Mouse (Mus musculus): ENCODE data around the gene Gmpr2. TPM values are rescaled to one million over a fixed set of nuclear protein-coding genes. Genes with fewer than 3 reads are reported as not detected.

Gmpr2 gene
- 36.8 and 39.1 TPM in 2 replicates for polyA plus RNA-seq (2016; fragmentation: Nextera tagmentation; extraction: Ambion mirVana)

DNA sequence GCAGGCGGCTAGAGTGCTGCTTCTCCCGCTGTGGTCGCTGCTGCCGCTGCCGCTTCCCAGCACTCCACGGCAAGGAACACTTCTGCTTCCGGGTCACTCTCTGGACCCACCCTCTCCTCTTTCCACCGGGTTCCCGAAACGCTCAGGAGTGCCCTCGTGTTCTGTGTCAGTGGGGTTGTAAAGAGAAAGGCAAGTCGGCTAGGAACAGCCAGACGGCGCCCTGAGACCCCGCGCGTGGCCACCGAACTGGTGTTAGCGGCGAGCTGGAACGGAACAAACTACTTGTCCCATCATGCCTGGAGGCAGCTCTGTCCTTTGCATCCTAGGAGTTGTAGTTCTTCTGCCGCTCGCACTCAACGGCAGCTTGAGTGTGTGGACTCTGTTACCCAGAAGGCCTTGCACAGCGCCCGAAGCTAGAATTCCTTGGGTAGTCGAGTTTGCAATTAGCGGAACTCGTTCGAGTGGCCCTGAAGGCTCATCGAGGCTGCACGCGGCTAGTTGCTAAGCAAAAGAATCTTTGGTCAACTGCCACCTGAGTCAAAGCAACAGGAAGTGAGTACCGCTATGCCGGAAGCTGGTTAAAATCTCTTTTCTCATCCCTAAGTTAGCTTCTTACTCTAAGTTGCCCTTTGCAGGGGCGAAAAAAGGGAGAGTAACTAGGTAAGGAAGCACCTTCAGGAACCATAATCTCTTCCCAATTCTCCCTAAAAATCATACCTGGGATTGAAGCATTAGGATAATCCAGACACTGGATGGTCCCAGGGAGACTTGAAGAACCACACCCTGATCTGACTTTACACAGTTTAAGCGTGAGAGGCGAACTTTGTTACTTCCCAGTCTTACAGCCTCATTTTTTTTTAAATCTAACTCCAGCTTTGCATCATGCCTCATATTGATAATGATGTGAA is at the start of gene Gmpr2, which contains the start of gene Nedd8:
TSS of gene Gmpr2 (plus strand) at position 109 of the 908 bp plus-strand sequence.
TSS of gene Nedd8 (minus strand) at position 292 of the 908 bp plus-strand sequence.
- Histone ChIP-seq H3K9ac (peak within 1 kb of the TSS; percentile 85), H3K9me3 (replicated peaks) (no peaks in the 10 kb centered on the region), H3K4me3 (peak within 1 kb of the TSS; percentile 85), H3K27me3 (replicated peaks) (no peaks in the 10 kb centered on the region), H3K36me3 (peaks cover 39% of the 10 kb centered on the region), H3K27ac (peak within 1 kb of the TSS; percentile 90), H3K4me2 (peak within 1 kb of the TSS; percentile 83), H3K4me1 (peaks cover 38% of the 10 kb centered on the region)
- peak; percentile 98 for ATAC-seq
- WGBS (ENCODE audit: insufficient replicate concordance): under 1% methylated on average over 38 of the region's 38 CpGs

- Histone ChIP-seq H3K4me2 (no peak overlapping the region), H3K4me3 (no peak overlapping the region)
- ATAC-seq: peak; percentile 40; the same call in 1 of the 2 replicates
These were observed 43.5 kb upstream of the Gmpr2 start for GRCm38 (mm10) chr14:55628077-55628827.

GRCm38 (mm10) chr14:55629312-55629711 is 42.4 kb upstream of the Gmpr2 start:
- H3K4me3 ChIP-seq: no peak overlapping the region
- no peak overlapping the region for H3K9ac ChIP-seq
- no peak overlapping the region for H3K4me2 ChIP-seq
- H3K9me3 ChIP-seq (replicated peaks): no peaks in the 10 kb centered on the region
- no peak for ATAC-seq
- no peak overlapping the region for H3K27ac ChIP-seq
- H3K4me1 ChIP-seq: peaks cover 30% of the 10 kb centered on the region
- no peaks in the 10 kb centered on the region for H3K27me3 ChIP-seq (replicated peaks)
- H3K36me3 ChIP-seq: peaks cover 100% of the 10 kb centered on the region
- WGBS (ENCODE audit: insufficient replicate concordance): 39% methylated on average over 5 of the region's 5 CpGs

More at GRCm38 (mm10) chr14:55628077-55628827, 43.5 kb upstream of the Gmpr2 start:
- no peaks in the 10 kb centered on the region for H3K9me3 ChIP-seq (replicated peaks)
- peaks cover 97% of the 10 kb centered on the region for H3K36me3 ChIP-seq
- peaks cover 25% of the 10 kb centered on the region for H3K4me1 ChIP-seq
- H3K27me3 ChIP-seq (replicated peaks): no peaks in the 10 kb centered on the region
- no peak overlapping the region for H3K27ac ChIP-seq
- no peak overlapping the region for H3K9ac ChIP-seq
- 78% methylated on average over 27 of the region's 27 CpGs for WGBS (ENCODE audit: insufficient replicate concordance)

GRCm38 (mm10) chr14:55634874-55635522 is 36.7 kb upstream of the Gmpr2 start:
- H3K27me3 ChIP-seq (replicated peaks): no peaks in the 10 kb centered on the region
- WGBS (ENCODE audit: insufficient replicate concordance): 3% methylated on average over 23 of the region's 23 CpGs
- H3K4me2 ChIP-seq: peak overlapping the region; percentile 97
- H3K9ac ChIP-seq: peak overlapping the region; percentile 67
- peak overlapping the region; percentile 66; the same call in 1 of the 2 replicates for H3K27ac ChIP-seq
- H3K36me3 ChIP-seq: peaks cover 86% of the 10 kb centered on the region
- peaks cover 30% of the 10 kb centered on the region for H3K4me1 ChIP-seq
- no peaks in the 10 kb centered on the region for H3K9me3 ChIP-seq (replicated peaks)
- peak; percentile 27; the same call in 1 of the 2 replicates for ATAC-seq
- peak overlapping the region; percentile 69 for H3K4me3 ChIP-seq

- H3K4me1 ChIP-seq: peaks cover 27% of the 10 kb centered on the region
- H3K4me3 ChIP-seq: peak within 1 kb of the TSS; percentile 69
- H3K9me3 ChIP-seq (replicated peaks): no peaks in the 10 kb centered on the region
- peak within 1 kb of the TSS; percentile 66 for H3K27ac ChIP-seq
- ATAC-seq: peak; percentile 81
- H3K4me2 ChIP-seq: peak within 1 kb of the TSS; percentile 97
- no peaks in the 10 kb centered on the region for H3K27me3 ChIP-seq (replicated peaks)
- 1% methylated on average over 33 of the region's 33 CpGs for WGBS (ENCODE audit: insufficient replicate concordance)
- H3K36me3 ChIP-seq: peaks cover 86% of the 10 kb centered on the region
- H3K9ac ChIP-seq: peak within 1 kb of the TSS; percentile 67
These were observed 36.2 kb upstream of the Gmpr2 start, which contains the start of gene Ipo4 for GRCm38 (mm10) chr14:55635523-55636007. Gene Ipo4 (minus strand): TSS chr14:55635957.

DNA sequence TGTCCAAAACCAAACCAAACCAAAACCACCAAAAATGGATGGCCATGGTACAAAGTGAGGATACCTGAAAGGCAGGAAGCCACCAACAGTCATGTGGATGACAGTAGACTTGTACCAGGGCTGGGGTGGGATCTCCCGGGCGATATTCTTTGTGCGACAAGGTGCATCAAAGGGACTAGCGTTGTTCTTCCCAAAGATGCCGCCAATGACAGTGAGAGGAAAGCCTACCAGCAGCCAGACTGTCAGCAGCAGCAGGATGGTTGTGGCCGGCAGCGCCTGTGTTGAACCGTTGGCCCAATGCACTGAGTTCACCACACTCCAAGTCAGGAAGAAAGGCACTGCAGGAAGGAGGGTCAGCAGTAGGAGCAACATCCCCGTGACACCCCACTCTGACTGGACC is 33.9 kb upstream of the Gmpr2 start, which contains the start of gene Gm49378:
TSS of gene Gm49378 (minus strand) at position 101 of the 400 bp plus-strand sequence.
- H3K27me3 ChIP-seq (replicated peaks): no peaks in the 10 kb centered on the region
- no peak for ATAC-seq
- H3K4me2 ChIP-seq: no peak within 1 kb of the TSS
- peaks cover 43% of the 10 kb centered on the region for H3K4me1 ChIP-seq
- peaks cover 77% of the 10 kb centered on the region for H3K36me3 ChIP-seq
- H3K9me3 ChIP-seq (replicated peaks): no peaks in the 10 kb centered on the region
- 89% methylated on average over 9 of the region's 9 CpGs for WGBS (ENCODE audit: insufficient replicate concordance)
- H3K9ac ChIP-seq: no peak within 1 kb of the TSS
- no peak within 1 kb of the TSS for H3K27ac ChIP-seq
- H3K4me3 ChIP-seq: no peak within 1 kb of the TSS

DNA sequence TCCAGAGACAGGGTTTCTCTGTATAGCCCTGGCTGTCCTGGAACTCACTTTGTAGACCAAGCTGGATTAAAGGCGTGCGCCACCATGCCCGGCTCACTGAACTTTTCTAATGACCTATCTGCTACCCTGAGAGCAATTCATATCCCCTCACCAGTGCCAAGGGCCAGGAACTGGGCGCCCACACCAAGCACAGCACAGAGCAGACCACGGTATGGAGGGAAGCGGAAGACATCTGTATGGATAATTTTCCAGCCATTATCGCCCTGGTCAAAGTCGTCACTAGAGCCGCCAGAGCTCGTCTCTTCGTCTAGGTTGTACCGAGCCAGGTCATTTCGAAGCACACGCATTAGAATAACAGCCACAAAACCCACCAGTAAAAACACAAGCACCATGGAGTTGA is 30.9 kb upstream of the Gmpr2 start:
- H3K4me1 ChIP-seq: peaks cover 40% of the 10 kb centered on the region
- H3K4me2 ChIP-seq: peak overlapping the region; percentile 6; the same call in 1 of the 2 replicates
- no peaks in the 10 kb centered on the region for H3K9me3 ChIP-seq (replicated peaks)
- H3K27me3 ChIP-seq (replicated peaks): no peaks in the 10 kb centered on the region
- no peak overlapping the region for H3K4me3 ChIP-seq
- peaks cover 61% of the 10 kb centered on the region for H3K36me3 ChIP-seq
- H3K27ac ChIP-seq: no peak overlapping the region
- no peak for ATAC-seq
- WGBS (ENCODE audit: insufficient replicate concordance): 96% methylated on average over 14 of the region's 14 CpGs
- H3K9ac ChIP-seq: no peak overlapping the region

- 90% methylated on average over 13 of the region's 13 CpGs for WGBS (ENCODE audit: insufficient replicate concordance)
- H3K4me2 ChIP-seq: peak overlapping the region; percentile 6
- peaks cover 40% of the 10 kb centered on the region for H3K4me1 ChIP-seq
- H3K9me3 ChIP-seq (replicated peaks): no peaks in the 10 kb centered on the region
- no peak overlapping the region for H3K4me3 ChIP-seq
- H3K27ac ChIP-seq: no peak overlapping the region
- no peak for ATAC-seq
- no peak overlapping the region for H3K9ac ChIP-seq
- peaks cover 62% of the 10 kb centered on the region for H3K36me3 ChIP-seq
- H3K27me3 ChIP-seq (replicated peaks): no peaks in the 10 kb centered on the region
These were observed 30.4 kb upstream of the Gmpr2 start for GRCm38 (mm10) chr14:55641291-55641690.

DNA sequence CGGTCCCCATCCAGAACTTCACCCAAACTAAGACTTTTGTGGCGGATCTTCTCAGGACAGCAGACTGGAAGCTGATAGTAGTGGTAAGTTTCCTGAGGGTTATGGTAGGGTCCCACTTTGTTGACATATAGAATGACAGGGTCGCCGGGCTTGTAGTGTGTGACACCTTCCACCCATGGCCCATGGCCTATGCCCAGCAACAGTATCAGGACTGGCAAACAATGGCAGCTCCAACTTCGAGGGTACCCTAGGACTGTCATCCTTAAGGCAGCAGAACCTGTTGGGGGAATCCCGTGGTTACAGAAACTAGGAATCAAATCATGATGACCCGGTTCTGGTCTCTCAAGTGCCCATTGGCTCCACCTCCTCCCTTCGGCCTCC is 29.1 kb upstream of the Gmpr2 start:
- Histone ChIP-seq H3K4me3 (peak overlapping the region; percentile 94), H3K9me3 (replicated peaks) (no peaks in the 10 kb centered on the region), H3K9ac (peak overlapping the region; percentile 89), H3K4me2 (peak overlapping the region; percentile 94), H3K4me1 (peaks cover 42% of the 10 kb centered on the region), H3K27me3 (replicated peaks) (no peaks in the 10 kb centered on the region), H3K36me3 (peaks cover 59% of the 10 kb centered on the region), H3K27ac (peak overlapping the region; percentile 91)
- 17% methylated on average over 8 of the region's 8 CpGs for WGBS (ENCODE audit: insufficient replicate concordance)
- ATAC-seq: peak; percentile 36; the same call in 1 of the 2 replicates

DNA sequence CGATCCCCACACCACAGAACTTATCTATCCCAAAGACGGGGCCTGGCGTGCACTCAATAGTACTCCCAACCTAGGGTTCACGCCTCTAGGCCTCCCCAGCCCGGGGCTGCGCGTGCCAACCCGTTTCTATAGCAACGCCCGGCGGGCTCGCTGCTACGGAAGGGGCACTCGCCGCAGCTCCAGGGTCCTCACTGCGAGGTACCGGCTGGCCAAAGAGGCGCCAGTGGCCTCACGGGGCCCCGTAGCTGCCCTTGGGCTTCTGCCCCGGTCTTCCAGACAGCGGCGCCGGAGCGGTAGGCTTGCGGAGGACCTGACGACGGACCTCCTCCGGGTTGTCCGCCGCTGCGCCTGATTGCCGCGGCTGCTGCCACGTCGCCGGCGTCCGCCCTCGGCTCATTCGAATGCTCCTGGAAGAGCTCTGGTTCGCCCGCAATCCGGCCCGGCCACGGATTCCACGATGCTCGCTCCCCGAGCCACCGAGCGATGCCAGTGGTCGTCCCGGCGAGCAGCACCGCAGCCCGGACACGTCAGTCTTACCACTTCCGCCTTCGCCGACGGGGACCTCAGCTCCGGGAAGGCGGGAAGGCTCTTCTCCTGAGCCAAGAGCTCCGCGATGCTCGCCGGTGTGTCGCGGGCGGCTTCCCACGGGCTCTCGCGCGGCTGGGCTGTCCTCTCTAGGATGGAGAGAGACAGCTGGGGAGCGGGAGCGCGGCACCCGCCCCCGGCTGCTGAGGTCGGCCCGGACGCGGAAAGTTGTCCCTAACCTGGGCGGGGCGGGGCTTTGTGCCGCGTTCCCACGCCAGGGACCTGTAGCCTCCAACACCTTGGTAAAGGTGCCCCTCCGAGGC is 28.5 kb upstream of the Gmpr2 start, which contains the start of gene Tm9sf1:
TSS of gene Tm9sf1 (minus strand) at position 747 of the 848 bp plus-strand sequence.
- under 1% methylated on average over 89 of the region's 89 CpGs for WGBS (ENCODE audit: insufficient replicate concordance)
- Histone ChIP-seq H3K4me3 (peak within 1 kb of the TSS; percentile 94), H3K27me3 (replicated peaks) (no peaks in the 10 kb centered on the region), H3K4me1 (peaks cover 42% of the 10 kb centered on the region), H3K9me3 (replicated peaks) (no peaks in the 10 kb centered on the region), H3K36me3 (peaks cover 53% of the 10 kb centered on the region), H3K4me2 (peak within 1 kb of the TSS; percentile 94), H3K9ac (peak within 1 kb of the TSS; percentile 89), H3K27ac (peak within 1 kb of the TSS; percentile 91)
- peak; percentile 87 for ATAC-seq

All from liver, embryonic 12.5 days (tissue).